Mouse (Mus musculus) hindbrain, embryonic 10.5 days (tissue): Measurements from ENCODE around the gene Ddr2. TPM values are rescaled to one million over a fixed set of nuclear protein-coding genes. Genes with fewer than 3 reads are reported as not detected.

Experiments used
- DNase-seq: peaks from one replicate; pipeline ENCODE4 v3.0.0-alpha.2; 2017; ENCODE audit warnings: low spot score
- H3K27ac ChIP-seq: fragments of 300-500 bp; sonication (generic); 2 replicates; pipeline ENCODE4 v1.5.1; 2016; ENCODE audit warnings: mild to moderate bottlenecking, moderate library complexity
- H3K27me3 ChIP-seq: fragments of 300-500 bp; sonication (generic); 2 replicates; pipeline ENCODE4 v1.6.1; 2016; ENCODE audit warnings: mild to moderate bottlenecking; ENCODE audit not compliant: poor library complexity, insufficient read depth, severe bottlenecking
- H3K36me3 ChIP-seq: fragments of 300-500 bp; sonication (generic); 2 replicates; pipeline ENCODE4 v1.6.1; 2016; ENCODE audit warnings: mild to moderate bottlenecking, moderate library complexity
- H3K4me1 ChIP-seq: fragments of 300-500 bp; sonication (generic); replicated peaks from 2 replicates; pipeline ENCODE4 v1.6.1; 2016; ENCODE audit warnings: mild to moderate bottlenecking
- H3K4me3 ChIP-seq: fragments of 300-500 bp; sonication (generic); 2 replicates; pipeline ENCODE4 v1.5.1; 2016; ENCODE audit warnings: mild to moderate bottlenecking, moderate library complexity
- H3K9me3 ChIP-seq: fragments of 300-500 bp; sonication (generic); 2 replicates; pipeline ENCODE4 v1.6.1; 2016; ENCODE audit warnings: mild to moderate bottlenecking, moderate library complexity
- WGBS: fragments of 180-500 bp; shearing (Covaris S2); methylation state at CpG from one replicate; pipeline ENCODE4 v1.1.7; 2016; 5-methylcytosine and 5-hydroxymethylcytosine counted together
- polyA plus RNA-seq: library from polyadenylated mRNA; unstranded; fragments of >200 nt; fragmentation: Nextera tagmentation; extraction: Ambion mirVana; gene quantifications from 2 replicates; pipeline ENCODE4 v1.2.1, GENCODE M21; 2016

Gene Ddr2
- polyA plus RNA-seq, 1 experiment from 2014 or later, result 30.1 TPM

GRCm38 (mm10) chr1:169950651-169951050 lies 159.9 kb downstream of the Ddr2 start:
- H3K27me3 ChIP-seq, result no peaks in the 10 kb centered on the region
- H3K27ac ChIP-seq, result no peak overlapping the region
- DNase-seq, result no peak
- H3K4me1 ChIP-seq, result no peaks in the 10 kb centered on the region
- H3K9me3 ChIP-seq, result no peaks in the 10 kb centered on the region
- H3K4me3 ChIP-seq, result no peak overlapping the region
- WGBS, result 88% methylated on average over 4 of the region's 4 CpGs
- peaks cover 68% of the 10 kb centered on the region for H3K36me3 ChIP-seq

- 67% methylated on average over 7 of the region's 7 CpGs for WGBS
- Histone ChIP-seq H3K9me3 (no peaks in the 10 kb centered on the region), H3K27ac (no peak overlapping the region), H3K4me3 (no peak overlapping the region), H3K36me3 (peaks cover 61% of the 10 kb centered on the region), H3K4me1 (no peaks in the 10 kb centered on the region), H3K27me3 (no peaks in the 10 kb centered on the region)
- DNase-seq, result no peak
Observed at GRCm38 (mm10) chr1:169949981-169950380, 160.6 kb downstream of the Ddr2 start.

- 84% methylated on average over 7 of the region's 7 CpGs for WGBS
- H3K27ac ChIP-seq, result no peak overlapping the region
- no peaks in the 10 kb centered on the region for H3K27me3 ChIP-seq
Observed at GRCm38 (mm10) chr1:169948866-169949265, 161.7 kb downstream of the Ddr2 start.

DNA sequence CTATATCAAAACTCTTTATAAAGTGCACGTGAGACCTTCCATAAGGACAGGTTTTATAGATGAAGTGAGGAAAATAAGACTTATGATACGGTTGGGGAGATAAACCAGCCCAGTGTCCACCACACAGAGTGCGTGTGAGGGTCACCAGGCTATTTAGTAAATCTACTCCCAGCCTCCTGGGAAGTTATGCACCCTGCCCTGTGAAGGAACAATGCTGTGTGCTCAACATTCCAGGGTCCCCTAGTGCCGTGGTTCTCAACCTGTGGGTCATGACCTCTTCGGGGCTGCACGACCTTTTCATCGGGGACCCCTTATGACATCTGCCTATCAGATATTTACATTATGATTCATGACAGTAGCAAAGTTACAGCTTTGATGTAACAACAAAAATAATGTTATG lies 162.3 kb downstream of the Ddr2 start:
- 68% methylated on average over 7 of the region's 7 CpGs for WGBS
- Histone ChIP-seq H3K4me1 (no peaks in the 10 kb centered on the region), H3K36me3 (peaks cover 44% of the 10 kb centered on the region), H3K27ac (no peak overlapping the region), H3K9me3 (no peaks in the 10 kb centered on the region), H3K27me3 (no peaks in the 10 kb centered on the region), H3K4me3 (no peak overlapping the region)
- no peak for DNase-seq

More at GRCm38 (mm10) chr1:169948866-169949265, 161.7 kb downstream of the Ddr2 start:
- Histone ChIP-seq H3K4me1 (no peaks in the 10 kb centered on the region), H3K4me3 (no peak overlapping the region), H3K36me3 (peaks cover 50% of the 10 kb centered on the region), H3K9me3 (no peaks in the 10 kb centered on the region)
- DNase-seq, result no peak

DNA sequence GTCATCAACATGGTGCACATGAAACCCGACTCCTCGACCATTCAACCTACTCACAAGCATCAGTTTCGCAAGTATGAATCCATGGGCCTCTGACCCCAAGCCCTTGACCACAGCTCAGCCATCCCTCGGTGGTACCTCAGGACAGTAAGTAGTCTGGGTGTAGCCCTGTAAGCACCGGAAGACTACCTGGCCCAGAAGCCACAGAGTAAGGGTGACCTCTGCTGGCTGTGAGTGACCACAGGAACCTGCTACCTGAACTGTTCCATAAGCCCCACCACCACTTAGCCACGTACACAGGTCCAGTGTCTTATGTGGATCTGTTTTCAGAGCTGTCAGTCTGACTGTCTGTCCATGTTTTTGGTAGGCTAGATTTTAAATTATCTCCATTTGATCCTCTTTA lies 162.9 kb downstream of the Ddr2 start:
- H3K4me1 ChIP-seq, result no peaks in the 10 kb centered on the region
- H3K27ac ChIP-seq, result no peak overlapping the region
- no peaks in the 10 kb centered on the region for H3K9me3 ChIP-seq
- 81% methylated on average over 6 of the region's 6 CpGs for WGBS
- peaks cover 38% of the 10 kb centered on the region for H3K36me3 ChIP-seq
- DNase-seq, result no peak
- no peak overlapping the region for H3K4me3 ChIP-seq
- no peaks in the 10 kb centered on the region for H3K27me3 ChIP-seq

- no peak for DNase-seq
- H3K27ac ChIP-seq, result no peak overlapping the region
- H3K4me3 ChIP-seq, result no peak overlapping the region
- H3K36me3 ChIP-seq, result peaks cover 21% of the 10 kb centered on the region
- no peaks in the 10 kb centered on the region for H3K9me3 ChIP-seq
- H3K27me3 ChIP-seq, result no peaks in the 10 kb centered on the region
- 78% methylated on average over 3 of the region's 3 CpGs for WGBS
- no peaks in the 10 kb centered on the region for H3K4me1 ChIP-seq
Observed at GRCm38 (mm10) chr1:169946004-169946403, 164.6 kb downstream of the Ddr2 start.

DNA sequence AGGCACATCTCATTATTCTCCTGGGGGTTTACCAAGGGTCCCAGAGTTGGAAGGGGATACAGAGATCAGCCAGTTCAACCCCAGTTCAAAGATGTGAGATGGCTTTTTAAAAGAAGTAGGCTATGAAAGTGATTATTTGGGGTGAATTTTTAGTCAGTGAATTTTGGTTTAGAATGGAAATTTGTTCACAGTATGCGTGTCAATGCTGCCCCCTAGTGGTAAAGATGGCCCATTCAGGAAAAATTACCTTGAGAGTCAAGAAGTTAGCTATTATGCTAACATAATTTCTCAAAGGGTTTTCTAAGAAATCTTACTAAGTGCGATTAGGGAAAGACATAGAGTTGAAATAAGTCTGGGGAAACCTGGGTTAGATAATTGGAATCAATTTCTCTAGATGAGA lies 171.2 kb downstream of the Ddr2 start:
- Histone ChIP-seq H3K4me1 (peaks cover 4% of the 10 kb centered on the region; the same call in 1 of the 2 replicates), H3K4me3 (no peak overlapping the region), H3K9me3 (no peaks in the 10 kb centered on the region), H3K27ac (no peak overlapping the region), H3K27me3 (no peaks in the 10 kb centered on the region), H3K36me3 (no peaks in the 10 kb centered on the region)
- WGBS, result 10% methylated on average over 2 of the region's 2 CpGs
- DNase-seq, result no peak

DNA sequence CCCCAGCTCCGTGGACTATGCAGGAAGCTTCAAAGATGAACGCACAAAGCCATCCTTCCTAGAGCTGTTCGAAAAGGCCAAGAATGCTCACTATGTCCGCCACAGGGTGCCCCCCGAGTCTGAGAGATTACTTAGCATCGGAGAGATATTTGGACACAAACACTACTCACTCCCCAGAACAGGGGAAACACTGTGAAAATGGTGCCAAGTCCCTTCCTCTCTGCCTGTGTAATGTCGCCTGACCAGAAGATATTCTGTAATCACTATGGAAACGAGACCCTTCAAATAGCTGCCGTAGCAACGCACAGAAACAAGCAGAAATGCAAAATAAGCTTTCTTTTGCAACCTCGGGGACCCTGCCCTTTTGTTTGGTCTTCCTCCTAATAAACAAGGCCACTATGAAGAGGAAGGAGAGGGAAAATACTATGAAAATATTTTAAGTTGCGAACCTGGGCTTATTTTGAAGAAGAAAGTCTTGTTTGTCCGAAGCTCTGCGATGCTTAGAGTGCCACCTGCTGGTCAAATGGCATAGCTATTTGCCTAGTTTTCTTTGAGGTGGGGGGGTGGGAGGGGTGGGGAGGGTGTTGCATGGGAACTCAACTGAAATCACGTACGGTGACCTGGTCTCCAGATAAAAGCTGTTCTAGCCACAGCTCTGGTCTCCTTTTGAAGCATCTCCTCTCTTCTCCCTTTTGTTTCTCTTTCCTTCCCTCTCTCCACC lies 176.4 kb downstream of the Ddr2 start:
- H3K4me3 ChIP-seq, result peak overlapping the region; percentile 24; the same call in 1 of the 2 replicates
- peak overlapping the region; percentile 77 for H3K27ac ChIP-seq
- 47% methylated on average over 16 of the region's 16 CpGs for WGBS

DNA sequence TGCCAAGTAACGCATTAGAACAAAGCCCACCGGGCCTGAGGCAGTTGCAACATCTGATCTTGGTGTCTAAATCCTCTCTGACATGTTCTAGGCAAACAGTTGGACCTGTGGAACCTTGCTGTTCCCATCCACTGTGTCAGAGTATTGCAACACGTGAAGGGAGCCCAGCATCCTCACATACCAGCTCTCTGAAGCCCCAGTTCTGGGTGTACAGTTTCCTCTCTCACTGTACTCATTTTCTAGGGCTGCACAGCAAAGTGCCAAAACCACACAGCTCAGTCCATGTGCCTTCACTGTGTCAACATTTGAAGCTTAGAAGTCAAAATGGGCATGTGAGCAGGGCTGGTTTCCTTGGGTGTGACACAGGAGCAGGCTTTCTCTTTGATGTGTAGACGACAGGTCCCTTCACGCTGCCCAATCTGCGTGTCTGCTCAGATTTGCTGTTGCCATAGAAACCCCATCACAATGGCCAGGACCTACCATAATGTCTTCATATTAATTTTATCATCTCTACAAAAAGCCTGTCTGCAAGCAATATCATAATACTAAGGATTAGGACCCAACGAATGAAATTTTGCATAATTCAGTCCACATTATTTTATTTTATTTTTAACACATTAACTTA lies 178.3 kb downstream of the Ddr2 start:
- Histone ChIP-seq H3K9me3 (no peaks in the 10 kb centered on the region), H3K27ac (no peak overlapping the region), H3K4me1 (peaks cover 32% of the 10 kb centered on the region), H3K36me3 (no peaks in the 10 kb centered on the region), H3K4me3 (no peak overlapping the region), H3K27me3 (no peaks in the 10 kb centered on the region)
- WGBS, result 72% methylated on average over 7 of the region's 7 CpGs
- no peak for DNase-seq

More for the DNA sequence above, 176.4 kb downstream of the Ddr2 start:
- Histone ChIP-seq H3K4me1 (peaks cover 17% of the 10 kb centered on the region), H3K36me3 (no peaks in the 10 kb centered on the region), H3K27me3 (no peaks in the 10 kb centered on the region), H3K9me3 (no peaks in the 10 kb centered on the region)
- peak; percentile 52 for DNase-seq

DNA sequence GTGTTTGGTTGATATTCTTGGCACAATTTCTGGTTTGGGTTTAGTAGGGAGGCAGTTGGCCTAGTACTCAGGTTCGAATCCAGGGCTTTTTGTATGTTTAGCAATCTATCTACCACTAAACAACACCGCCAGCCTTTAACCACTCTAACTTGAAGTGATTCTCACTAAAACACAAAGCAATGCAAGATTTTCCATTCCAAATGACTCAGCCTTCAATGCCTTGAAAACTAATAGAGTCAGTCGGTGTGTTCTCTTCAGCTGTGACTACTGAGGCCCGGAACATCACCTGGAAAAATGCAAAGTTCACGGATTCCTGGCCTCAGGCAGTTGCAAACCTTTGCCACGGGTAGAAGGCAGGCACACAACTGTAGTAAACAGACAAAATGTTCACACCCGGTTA lies 178.9 kb downstream of the Ddr2 start:
- WGBS, result 88% methylated on average over 7 of the region's 7 CpGs
- Histone ChIP-seq H3K4me1 (peaks cover 32% of the 10 kb centered on the region), H3K4me3 (no peak overlapping the region), H3K27ac (no peak overlapping the region), H3K27me3 (no peaks in the 10 kb centered on the region), H3K9me3 (no peaks in the 10 kb centered on the region), H3K36me3 (no peaks in the 10 kb centered on the region)
- DNase-seq, result no peak

GRCm38 (mm10) chr1:169928454-169928971 lies 182.0 kb downstream of the Ddr2 start, which contains the start of gene Ccdc190:
TSS of gene Ccdc190 (plus strand) at chr1:169928648.
- WGBS, result 18% methylated on average over 12 of the region's 12 CpGs
- DNase-seq, result no peak
- H3K4me1 ChIP-seq, result peaks cover 20% of the 10 kb centered on the region
- H3K36me3 ChIP-seq, result no peaks in the 10 kb centered on the region
- no peaks in the 10 kb centered on the region for H3K27me3 ChIP-seq
- no peaks in the 10 kb centered on the region for H3K9me3 ChIP-seq
- peak within 1 kb of the TSS; percentile 23; the same call in 1 of the 2 replicates for H3K4me3 ChIP-seq
- peak within 1 kb of the TSS; percentile 50; the same call in 1 of the 2 replicates for H3K27ac ChIP-seq

DNA sequence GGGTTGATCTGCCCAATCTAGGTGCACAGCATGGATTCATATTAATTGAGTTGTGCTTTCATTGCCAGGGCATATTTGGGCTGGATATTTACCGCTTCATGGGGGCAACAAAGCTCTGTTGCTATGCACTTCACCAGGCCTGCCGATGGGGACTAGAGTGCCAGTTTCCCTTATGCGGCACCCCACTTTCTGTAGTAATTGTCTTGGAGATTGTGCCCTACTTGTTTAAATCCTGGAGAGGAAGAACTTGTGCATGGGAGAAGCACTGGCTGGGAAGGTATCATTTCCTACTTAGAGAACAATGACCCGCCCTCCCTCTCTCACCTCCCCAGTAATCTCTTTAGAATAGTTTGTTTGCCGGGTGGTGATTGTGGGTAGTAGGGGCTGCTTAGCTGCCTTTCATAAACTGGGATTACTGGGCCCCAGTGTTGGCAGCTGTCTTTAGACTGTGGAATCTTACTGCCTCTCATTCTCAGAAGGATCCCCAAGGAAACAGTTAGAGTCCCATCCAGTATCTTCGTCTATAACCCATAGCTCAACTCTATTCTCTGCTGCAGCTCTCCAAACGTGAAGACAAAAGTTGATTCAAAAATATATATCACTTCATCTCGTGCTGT lies 182.7 kb downstream of the Ddr2 start:
- DNase-seq, result no peak
- H3K27me3 ChIP-seq, result no peaks in the 10 kb centered on the region
- peaks cover 20% of the 10 kb centered on the region for H3K4me1 ChIP-seq
- H3K27ac ChIP-seq, result no peak overlapping the region
- WGBS, result 59% methylated on average over 8 of the region's 8 CpGs
- H3K9me3 ChIP-seq, result no peaks in the 10 kb centered on the region
- H3K36me3 ChIP-seq, result no peaks in the 10 kb centered on the region
- H3K4me3 ChIP-seq, result no peak overlapping the region

DNA sequence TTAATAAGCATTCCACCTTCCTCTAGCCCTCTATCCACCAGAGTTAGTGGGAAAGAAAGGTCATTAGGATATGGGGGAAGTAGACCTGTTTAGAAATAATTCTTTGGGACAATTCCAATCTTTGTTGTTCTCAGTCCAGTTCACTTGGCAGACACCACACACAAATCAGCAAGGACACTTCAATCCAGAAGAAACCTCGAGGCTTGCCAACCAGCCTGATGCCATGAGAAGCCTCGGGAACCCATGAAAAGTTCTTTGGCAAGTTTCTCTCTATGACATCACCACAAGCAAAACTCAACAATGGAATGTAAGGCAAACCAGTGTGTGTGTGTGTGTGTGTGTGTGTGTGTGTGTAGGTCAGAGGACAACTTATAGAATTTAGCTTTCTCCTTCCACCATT lies 186.0 kb downstream of the Ddr2 start:
- H3K9me3 ChIP-seq, result no peaks in the 10 kb centered on the region
- WGBS, result 90% methylated on average over 2 of the region's 2 CpGs
- H3K27me3 ChIP-seq, result peaks cover 5% of the 10 kb centered on the region; the same call in 1 of the 2 replicates
- no peak overlapping the region for H3K27ac ChIP-seq
- H3K36me3 ChIP-seq, result no peaks in the 10 kb centered on the region
- H3K4me3 ChIP-seq, result no peak overlapping the region
- no peak for DNase-seq
- peaks cover 16% of the 10 kb centered on the region for H3K4me1 ChIP-seq
